Mouse (Mus musculus): ENCODE data around the gene Abcb11.

Gene Abcb11

GRCm38 (mm10) chr2:69189222-69189621 lies 153.2 kb downstream of the Abcb11 start:
- no peak for DNase-seq (ENCODE audit: extremely low spot score, low spot score)

- no peak for DNase-seq (ENCODE audit: extremely low spot score, low spot score)
Observed at GRCm38 (mm10) chr2:69188732-69189131, 153.7 kb downstream of the Abcb11 start.

All from neural tube, embryonic 10.5 days (tissue).